Mouse (Mus musculus) fibroblast of lung, adult 2 months (primary cell): ENCODE results near the gene Nr2f1.

ENCODE experiments used
- DNase-seq: peaks from one replicate; pipeline ENCODE4 v3.0.0-alpha.2; 2011; ENCODE audit warnings: low read depth

Nr2f1 gene

DNA sequence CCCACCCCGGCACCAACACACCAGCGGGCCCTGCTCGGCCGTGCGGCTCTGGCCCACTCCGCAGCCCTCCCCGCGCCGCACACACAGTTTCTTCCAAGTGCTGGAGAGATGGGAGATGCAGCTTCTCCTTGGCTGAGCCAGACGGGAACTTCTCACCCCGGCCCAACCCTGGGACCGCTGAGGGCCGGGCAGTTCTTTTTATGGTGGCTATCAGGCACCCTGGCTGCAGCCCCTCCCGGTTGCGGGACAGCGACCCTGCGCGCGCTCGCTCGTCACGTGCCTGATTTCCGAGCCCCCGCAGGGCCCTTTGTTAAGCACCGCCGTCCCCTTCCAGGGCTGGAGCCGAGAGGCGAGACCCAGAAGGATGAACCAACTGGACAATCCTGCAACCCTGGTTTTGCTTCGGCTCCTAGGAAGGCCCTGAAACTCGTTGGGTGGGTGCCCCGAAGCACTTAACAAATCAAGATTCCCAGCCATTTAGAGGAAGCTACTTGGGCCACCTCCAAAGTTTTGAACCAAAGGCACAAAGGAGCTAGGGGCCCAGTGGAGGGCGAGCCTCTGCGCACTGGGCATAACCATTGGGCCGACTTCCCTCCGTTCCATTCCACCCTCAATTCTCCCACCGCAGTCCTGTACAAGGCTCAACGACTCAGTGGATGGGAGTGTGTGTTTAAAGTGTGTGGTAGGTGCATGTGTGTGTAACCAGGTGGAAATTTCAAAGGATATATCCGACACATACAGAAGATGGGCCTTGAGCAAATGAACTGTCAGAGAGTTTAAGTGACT, 20.1 kb downstream of the Nr2f1 start:
- DNase-seq = no peak

DNA sequence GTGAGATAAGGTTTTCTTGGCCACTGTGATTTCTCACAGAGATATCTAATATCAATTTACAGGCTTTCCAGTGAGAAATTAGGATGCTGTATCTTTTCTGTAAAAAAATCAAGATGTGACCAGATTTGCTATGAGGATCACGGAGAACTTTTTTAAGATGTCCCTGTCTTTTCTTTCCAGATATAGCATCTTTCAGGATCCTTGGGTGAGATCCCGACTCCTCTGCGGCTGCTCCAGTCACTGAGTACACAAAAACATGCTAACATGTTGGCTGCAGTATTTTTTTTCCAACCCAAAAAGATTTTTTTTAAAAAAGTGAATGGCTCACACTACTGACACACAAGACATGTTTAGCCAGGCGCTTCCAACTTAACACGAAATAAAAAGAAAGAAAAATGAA, 20.8 kb downstream of the Nr2f1 start:
- DNase-seq = no peak

DNA sequence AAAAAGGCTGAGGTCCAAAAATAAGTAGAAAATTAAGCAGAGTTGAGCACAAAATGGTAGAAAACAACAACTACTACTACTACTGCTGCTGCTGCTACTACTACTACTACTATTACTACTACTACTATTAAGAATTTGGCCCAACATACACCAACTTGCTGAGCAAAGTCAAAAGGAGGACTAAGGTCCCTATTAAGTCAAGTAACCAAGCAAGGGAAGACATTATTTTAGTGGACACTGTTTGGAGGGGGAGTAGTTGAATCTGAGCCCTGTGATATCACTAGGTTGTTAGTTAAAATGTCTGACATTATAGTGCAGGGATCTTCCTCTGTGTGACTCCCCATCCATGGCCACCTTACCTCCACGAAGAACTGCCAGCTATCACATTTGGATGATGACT, 21.5 kb downstream of the Nr2f1 start:
- DNase-seq = no peak

DNA sequence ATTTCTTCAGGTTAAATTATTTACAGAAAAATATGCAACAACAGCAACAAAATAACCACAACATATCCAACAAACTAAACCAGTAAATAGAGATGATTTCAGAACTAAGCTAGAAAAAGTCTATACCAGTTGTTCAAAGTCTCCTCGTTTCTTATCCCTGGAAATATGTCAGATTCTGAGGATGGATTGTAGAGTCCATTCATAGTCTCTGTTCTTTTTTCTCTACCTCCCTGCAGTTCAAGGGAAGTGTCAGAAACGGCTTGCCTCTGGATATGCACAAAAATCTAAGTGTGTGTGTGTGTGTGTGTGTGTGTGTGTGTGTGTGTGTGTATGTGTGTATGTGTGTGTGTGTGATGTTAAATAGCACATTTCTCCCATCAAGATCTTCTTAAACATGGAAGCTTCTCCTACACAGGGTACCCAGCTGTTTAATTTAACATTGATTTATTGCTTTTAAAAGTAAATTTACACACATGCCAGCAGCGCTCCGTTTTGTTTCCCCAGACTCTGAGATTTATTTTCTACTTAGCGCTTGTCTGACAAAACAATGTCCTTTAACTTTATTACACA, 22.1 kb downstream of the Nr2f1 start:
- DNase-seq = no peak

DNA sequence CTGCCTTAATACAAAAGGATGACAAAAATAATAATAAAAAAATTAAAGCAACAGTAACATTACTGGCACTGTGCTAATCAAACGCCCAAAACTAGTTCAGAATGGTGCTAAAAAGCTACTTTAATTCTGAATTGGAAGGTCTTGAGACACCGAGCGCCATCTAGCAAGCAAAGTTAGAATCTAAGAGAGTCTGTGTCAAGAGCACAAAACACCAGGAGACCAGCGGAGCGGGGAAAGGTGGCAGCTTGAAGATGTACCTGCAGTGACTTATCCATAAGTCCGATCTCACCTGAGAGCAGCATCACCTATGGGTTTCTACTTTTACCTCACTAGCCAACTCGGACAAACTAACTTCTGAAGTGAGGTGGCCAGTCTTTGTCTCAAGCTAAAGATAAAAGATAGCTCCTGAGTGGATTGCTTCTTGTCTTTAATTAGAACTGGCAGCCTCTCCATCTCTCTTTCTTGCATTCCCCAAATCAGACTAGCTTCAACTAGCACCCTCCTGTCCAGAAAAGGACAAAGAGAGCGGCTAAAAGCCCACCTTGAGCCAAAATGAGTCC, 23.7 kb downstream of the Nr2f1 start:
- no peak for DNase-seq

DNA sequence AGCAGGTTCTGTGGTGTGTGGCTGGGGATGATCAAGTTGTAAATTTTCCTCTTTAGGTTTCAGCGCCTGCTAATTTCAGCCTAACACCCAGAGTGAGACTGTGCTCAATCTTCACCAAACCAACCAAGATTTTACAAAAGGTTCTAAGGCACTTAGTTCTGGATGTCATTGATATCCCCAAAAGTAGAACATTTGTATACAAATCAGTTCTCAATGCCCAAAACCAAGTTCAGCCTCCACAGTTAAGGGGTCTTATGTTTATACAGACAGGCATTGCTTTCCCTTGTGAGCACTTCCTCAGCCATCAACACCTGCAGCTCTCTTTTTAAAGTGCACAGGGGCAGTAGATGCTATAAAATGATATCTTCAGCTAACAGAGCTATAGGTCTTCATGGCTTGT, 24.7 kb downstream of the Nr2f1 start:
- no peak for DNase-seq

DNA sequence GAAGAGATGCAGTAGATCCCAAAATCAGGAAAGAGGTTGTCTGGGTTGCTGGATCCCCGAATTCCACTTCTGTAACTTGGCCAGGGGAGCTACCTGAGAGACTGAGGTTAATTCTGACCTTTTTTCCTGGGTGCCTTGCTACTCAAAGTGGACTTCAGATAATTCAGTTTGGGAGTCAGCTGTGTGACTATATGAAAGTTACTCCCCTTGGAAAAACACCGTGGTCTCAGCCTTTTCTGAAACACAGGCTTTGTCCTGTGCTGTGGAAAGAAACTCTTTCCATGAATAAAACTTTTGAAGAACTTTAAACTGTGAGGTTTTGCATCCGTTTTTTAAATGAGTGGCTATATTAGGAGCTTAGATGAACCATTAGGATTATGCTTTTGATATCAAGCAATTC, 25.4 kb downstream of the Nr2f1 start:
- DNase-seq = no peak

DNA sequence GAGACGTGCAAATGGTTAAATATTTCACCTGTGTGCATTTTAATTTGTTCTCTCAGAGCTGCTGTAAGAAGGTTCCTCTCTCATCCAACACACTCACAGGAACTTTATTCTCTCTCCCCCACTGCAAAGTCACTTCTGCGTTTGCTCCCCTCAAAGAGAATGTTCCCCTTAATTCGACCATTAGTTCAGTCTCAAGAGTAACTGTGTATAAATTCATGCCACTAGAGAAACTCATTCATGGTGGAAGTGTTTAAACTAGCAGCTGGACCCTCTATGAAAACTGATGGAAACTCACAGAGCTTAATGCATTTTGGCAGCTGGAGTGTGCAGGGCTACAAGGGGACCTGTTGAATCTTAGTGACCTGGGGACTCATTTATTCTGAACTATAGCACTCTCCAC, 26.7 kb downstream of the Nr2f1 start:
- DNase-seq = no peak

DNA sequence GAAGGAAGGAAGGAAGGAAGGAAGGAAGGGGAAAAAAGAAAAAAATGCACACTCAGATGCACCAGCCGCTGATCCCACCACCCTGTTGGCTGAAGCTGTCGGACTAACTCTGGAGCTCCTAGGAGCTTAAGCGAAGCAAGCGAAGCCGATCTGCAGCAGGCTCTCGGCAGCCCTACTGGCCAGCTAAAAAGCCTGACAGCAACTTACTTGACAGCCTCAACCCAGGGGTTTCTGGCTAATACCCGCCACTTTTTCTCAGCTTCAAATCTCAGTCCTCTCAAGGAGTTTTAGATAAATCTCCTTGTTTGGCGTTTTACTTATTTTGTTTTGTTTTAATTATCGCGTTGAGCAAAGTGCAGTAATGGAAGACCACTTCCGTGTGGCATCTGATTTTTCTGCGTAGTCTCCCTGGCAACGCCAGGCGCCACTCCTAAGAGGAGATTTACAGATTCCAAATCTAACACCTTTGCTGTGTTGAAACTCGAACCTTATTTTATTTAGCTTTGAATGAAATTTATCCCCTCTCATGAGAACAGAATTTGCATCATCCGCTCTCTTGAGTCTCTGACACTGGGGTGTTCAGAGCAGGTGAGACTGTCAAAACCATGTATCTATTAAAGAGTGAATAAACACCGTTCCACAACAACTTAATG, 27.4 kb downstream of the Nr2f1 start:
- no peak for DNase-seq

DNA sequence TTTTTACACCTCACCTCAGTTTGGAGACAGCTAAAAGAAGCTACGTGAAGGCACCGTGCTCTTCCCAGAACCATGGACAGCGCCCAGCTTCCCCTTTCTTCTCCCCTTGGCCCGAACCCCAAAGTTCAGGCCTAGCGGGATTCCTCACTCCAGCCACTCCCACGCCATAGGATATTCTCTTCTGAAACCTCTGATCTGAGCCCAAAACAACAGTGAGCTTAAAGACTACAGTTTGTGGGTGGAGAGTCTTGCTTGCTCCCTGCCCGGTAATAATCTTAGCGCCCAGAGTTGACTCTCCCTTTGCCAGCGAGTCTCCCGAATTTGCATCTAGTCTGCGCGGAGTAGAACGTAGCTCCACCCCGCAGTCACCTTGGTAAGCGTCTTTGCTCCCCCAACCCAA, 28.2 kb downstream of the Nr2f1 start:
- DNase-seq = no peak

DNA sequence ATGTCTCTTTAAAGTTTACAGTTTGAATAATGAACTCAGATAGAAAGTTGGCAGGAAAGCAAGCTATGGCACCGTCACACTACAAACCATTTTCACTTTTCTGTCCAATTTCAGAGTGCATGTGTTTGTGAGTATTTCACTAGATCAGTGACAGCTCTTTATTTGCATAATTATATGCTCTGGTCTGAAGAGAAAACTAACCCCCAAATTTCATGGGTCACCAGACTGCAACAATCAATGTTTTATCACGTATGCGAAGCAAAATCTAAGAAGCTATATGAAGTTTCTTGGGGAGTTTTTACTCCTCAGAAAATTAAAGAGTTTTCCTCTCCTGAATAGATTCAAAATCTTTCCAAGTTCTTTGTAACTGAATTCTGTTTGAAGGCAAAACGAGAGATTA, 31.4 kb downstream of the Nr2f1 start:
- no peak for DNase-seq

DNA sequence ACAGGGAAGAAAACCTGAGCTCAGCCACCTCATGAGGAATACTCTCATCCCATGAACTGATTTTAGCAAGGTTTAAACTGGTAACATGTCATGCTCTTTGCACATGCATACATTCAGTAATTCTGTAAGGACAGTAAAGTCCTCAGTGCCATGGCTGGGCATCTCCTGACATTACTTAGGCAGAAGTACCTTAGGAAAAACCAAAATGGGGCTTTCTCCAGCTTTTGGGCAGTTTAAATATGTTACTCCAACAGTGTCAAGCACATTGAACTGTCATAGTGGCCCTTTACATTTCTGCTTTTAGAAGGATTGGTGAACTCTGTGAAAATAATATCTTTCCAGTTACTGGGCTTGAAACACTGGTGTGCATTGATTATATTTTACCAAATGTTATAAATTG, 34.6 kb downstream of the Nr2f1 start:
- DNase-seq = no peak

DNA sequence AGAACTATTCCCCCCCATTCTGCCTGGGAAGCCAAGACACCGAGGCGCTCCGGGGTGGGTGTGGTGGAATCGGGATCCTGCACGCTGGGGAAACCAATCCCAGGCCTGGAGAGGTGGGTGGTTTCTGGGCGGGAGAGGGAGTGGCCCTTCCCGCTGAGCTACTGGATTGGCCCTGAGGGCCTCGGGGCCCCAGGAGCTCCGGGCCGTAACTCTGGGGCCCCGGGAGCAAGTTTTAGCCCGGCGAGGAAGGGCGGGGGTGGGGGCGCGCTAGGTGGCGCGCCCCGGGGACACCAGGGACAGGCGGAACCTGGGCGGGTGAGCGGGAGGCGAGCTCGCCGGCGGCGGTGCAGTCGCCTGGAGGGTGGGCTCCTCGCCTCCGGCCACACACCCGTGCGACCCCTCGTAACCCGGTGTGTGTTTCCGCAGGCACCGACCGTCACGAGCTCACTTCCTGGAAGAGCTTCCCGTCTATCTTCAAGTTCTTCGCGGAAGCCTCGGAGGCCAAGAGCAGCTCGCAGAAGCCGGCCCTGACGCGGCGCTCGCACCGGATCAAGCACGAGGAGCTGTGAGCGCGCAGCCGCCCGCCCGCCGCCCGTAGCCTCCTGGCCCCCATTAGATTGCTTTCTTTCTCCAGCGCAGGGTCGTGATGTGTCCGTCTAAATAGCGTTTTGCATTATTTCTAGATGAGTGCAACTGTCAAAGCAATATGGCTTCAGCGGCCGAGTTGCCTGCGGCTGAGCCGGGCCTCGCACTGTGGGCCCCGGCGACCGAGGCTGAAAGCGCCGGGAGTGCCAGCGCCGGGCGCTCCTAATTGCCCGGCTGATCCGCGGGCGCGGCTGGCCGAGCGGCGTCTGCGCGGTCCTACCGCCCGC, 36.2 kb downstream of the Nr2f1 start:
- DNase-seq = peak; percentile 43

DNA sequence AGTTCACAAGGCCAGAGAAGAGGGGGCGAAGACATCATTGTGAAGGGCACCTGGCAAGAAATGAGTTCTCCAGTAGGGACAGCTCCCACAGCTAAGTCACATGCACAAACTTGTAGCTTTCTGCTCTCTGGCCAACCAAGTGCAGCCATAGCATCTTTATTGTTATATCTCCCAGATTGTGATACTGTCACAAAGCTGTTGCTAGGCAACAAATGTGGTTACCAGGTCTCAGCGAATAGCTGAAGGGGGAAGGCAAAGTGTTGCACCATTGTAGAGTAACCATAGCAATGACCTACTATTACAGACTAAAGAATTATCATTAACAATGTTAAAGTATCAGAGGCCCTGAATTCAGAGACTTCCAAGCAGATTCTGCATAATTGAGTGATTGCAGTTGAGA, 37.4 kb downstream of the Nr2f1 start:
- DNase-seq = no peak

DNA sequence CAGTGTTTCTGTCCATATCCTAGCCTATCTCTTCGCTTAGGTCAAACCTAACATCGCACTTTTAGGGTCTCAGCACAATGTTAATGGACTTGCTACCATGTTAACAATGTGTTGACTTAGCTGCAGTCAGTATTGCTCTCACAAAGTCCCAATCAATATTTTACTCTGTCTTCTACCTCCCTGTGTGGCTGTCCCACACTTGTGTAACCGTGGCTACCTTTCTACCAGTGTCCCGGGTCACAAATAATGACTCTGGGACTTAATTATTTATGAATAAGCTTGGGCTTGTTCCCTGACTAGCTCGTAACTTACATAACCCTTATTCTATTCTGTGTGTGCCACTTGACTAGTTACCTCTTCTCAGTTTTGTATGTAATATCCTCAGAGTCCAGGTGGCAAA, 42.1 kb downstream of the Nr2f1 start:
- no peak for DNase-seq
